In the genomic region with DNA sequence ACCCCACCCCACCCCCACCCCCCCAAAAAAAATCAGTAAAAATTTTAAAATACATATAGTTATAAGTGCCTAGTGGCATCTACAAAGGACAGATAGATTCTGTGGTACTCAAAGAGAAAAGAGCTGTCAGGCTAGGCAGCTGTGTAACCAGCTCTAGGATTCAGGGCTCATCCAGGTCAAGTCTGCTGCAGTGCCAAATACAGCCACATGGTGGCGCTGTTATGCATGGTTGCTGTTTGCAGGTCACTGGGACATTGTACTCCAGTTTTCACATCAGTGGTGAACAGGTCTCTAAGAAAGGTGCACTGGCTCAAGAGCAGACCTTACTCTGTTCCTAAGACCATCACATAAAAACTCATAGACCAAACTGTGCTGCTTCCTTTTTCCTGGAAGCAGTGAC, we compare ENCODE assay signal across 9 mouse cellular contexts. TPM values are rescaled to one million over a fixed set of nuclear protein-coding genes. Genes with fewer than 3 reads are reported as not detected.
DNase-seq lines count a peak whose midpoint lies in the region; ATAC-seq and TF ChIP-seq lines count a peak whose summit lies in the region.
"Had no signal": no experiment of that assay in that cellular context is flagged by ENCODE, and none has a peak within 500 bp of the region (broad histone marks: within the 10 kb centered on the region; RNA-seq: fewer than 3 reads in every experiment).

No protein-coding gene starts in this region.

- H3K4me1 ChIP-seq in G1E (ENCODE audit: insufficient read depth, low read depth, low read length), result peaks cover 50% of the 10 kb centered on the region
- H3K4me1 ChIP-seq in forebrain, embryonic 15.5 days, result no peaks in the 10 kb centered on the region; the same call in 1 of the 2 replicates
- peaks cover 4% of the 10 kb centered on the region; the same call in 1 of the 2 replicates for H3K4me1 ChIP-seq in hindbrain, embryonic 12.5 days
- no peaks in the 10 kb centered on the region for H3K4me1 ChIP-seq in lung, postnatal 0 days (ENCODE audit: insufficient read depth, low read depth, low read length)

- no peaks in the 10 kb centered on the region for H3K9me3 ChIP-seq in G1E (replicated peaks)
- H3K9me3 ChIP-seq in forebrain, embryonic 15.5 days, result no peaks in the 10 kb centered on the region
- H3K9me3 ChIP-seq in hindbrain, embryonic 12.5 days (replicated peaks), result no peaks in the 10 kb centered on the region
- H3K9me3 ChIP-seq in lung, postnatal 0 days (ENCODE audit: low read length), result no peaks in the 10 kb centered on the region

- H3K27ac ChIP-seq in forebrain, embryonic 15.5 days (replicated peaks), result peak overlapping the region; percentile 51
- H3K27ac ChIP-seq in hindbrain, embryonic 12.5 days, result no peak overlapping the region
- no peak overlapping the region for H3K27ac ChIP-seq in lung, postnatal 0 days (ENCODE audit: low read length)
- H3K27ac ChIP-seq: macrophage had no signal

- H3K36me3 ChIP-seq in G1E (replicated peaks), result peaks cover 98% of the 10 kb centered on the region
- peaks cover 22% of the 10 kb centered on the region; the same call in 1 of the 2 replicates for H3K36me3 ChIP-seq in forebrain, embryonic 15.5 days
- H3K36me3 ChIP-seq in hindbrain, embryonic 12.5 days, result peaks cover 31% of the 10 kb centered on the region
- H3K36me3 ChIP-seq in lung, postnatal 0 days (ENCODE audit: insufficient read depth, low read length), result peaks cover 15% of the 10 kb centered on the region; the same call in 1 of the 2 replicates

- 0 out of 2 replicates have a peak, but pooled peaks have one; percentile 37 for ATAC-seq in G1E (ENCODE audit: extremely low read depth, insufficient number of reproducible peaks, low FRiP score, poor library complexity, severe bottlenecking)
- ATAC-seq in forebrain, embryonic 15.5 days (replicated peaks), result peak; percentile 59
- peak; percentile 44 for ATAC-seq in hindbrain, embryonic 12.5 days (ENCODE audit: low FRiP score)
- peak; percentile 54 for ATAC-seq in lung, postnatal 0 days

- H3K4me2 ChIP-seq in forebrain, embryonic 15.5 days (replicated peaks), result no peak overlapping the region
- H3K4me2 ChIP-seq in hindbrain, embryonic 12.5 days (replicated peaks), result no peak overlapping the region
- no peak overlapping the region for H3K4me2 ChIP-seq in lung, postnatal 0 days (replicated peaks; ENCODE audit: low read depth, low read length)

- TF ChIP-seq EP300 in lung, postnatal 0 days (IDR thresholded peaks at IDR 0.05), result no peak

- DNase-seq in G1E (ENCODE audit: low spot score), result peak; percentile 62
- peak; percentile 80 for DNase-seq in cerebellum, adult 11 months
- DNase-seq in layer of hippocampus, adult 9-11 months, result peak; percentile 86
- peak; percentile 86 for DNase-seq in lung, postnatal 0 days (ENCODE audit: low spot score)
- peak; percentile 96 for DNase-seq in ovary, postnatal 14 days (ENCODE audit: low spot score)
- DNase-seq in thymus, postnatal 25 days, result peak; percentile 91

- H3K9ac ChIP-seq in forebrain, embryonic 15.5 days (replicated peaks), result no peak overlapping the region
- no peak overlapping the region for H3K9ac ChIP-seq in hindbrain, embryonic 12.5 days
- H3K9ac ChIP-seq in lung, postnatal 0 days (replicated peaks; ENCODE audit: low read depth), result no peak overlapping the region

- peak; percentile 99 for TF ChIP-seq CTCF in G1E (IDR thresholded peaks at IDR 0.05; ENCODE audit: low read depth, low read length)
- peak; percentile 99 for TF ChIP-seq CTCF in lung, postnatal 0 days (IDR thresholded peaks at IDR 0.05)

- no peak overlapping the region for H3K4me3 ChIP-seq in G1E (ENCODE audit: low read depth, low read length)
- H3K4me3 ChIP-seq in forebrain, embryonic 15.5 days, result no peak overlapping the region
- no peak overlapping the region for H3K4me3 ChIP-seq in hindbrain, embryonic 12.5 days
- no peak overlapping the region for H3K4me3 ChIP-seq in lung, postnatal 0 days (ENCODE audit: low read depth, low read length)

- H3K27me3 ChIP-seq in G1E (ENCODE audit: insufficient read depth, low read length), result no peaks in the 10 kb centered on the region
- H3K27me3 ChIP-seq in forebrain, embryonic 15.5 days, result no peaks in the 10 kb centered on the region
- H3K27me3 ChIP-seq in hindbrain, embryonic 12.5 days, result no peaks in the 10 kb centered on the region
- no peaks in the 10 kb centered on the region for H3K27me3 ChIP-seq in lung, postnatal 0 days (replicated peaks; ENCODE audit: insufficient read depth, low read length)

- 0% methylated on average over 1 of the region's 1 CpGs for WGBS in forebrain, embryonic 15.5 days
- WGBS in hindbrain, embryonic 12.5 days, result 0% methylated on average over 1 of the region's 1 CpGs
- 0% methylated on average over 1 of the region's 1 CpGs for WGBS in lung, postnatal 0 days

RNA-seq across cellular contexts. Expression of gene Sh2d4b, which starts 24.6 kb away (rescaled TPM):
- total RNA-seq in G1E (2014; fragmentation: Nextera tagmentation) (not detected in 2 replicates), G1E (2017) (0.12 and 0.27 TPM in 2 replicates)
- polyA plus RNA-seq in G1E (2012), result 0.06 and 0.07 TPM in 2 replicates
- polyA plus RNA-seq in forebrain, embryonic 15.5 days (2015; fragmentation: Nextera tagmentation; extraction: Ambion mirVana), result 2.1 and 2.2 TPM in 2 replicates
- 0.83 and 1.4 TPM in 2 replicates for polyA plus RNA-seq in hindbrain, embryonic 12.5 days (2016; fragmentation: Nextera tagmentation; extraction: Ambion mirVana)
- polyA plus RNA-seq in lung, postnatal 0 days (2015; fragmentation: Nextera tagmentation; extraction: Ambion mirVana), result 0.38 and 0.58 TPM in 2 replicates

RNA-seq across cellular contexts. Expression of gene Tspan14, which starts 49.0 kb away (rescaled TPM):
- total RNA-seq in G1E (2014; fragmentation: Nextera tagmentation) (32.3 and 36.3 TPM in 2 replicates), G1E (2017) (23.4 and 27.2 TPM in 2 replicates)
- 7.5 and 10.3 TPM in 2 replicates for polyA plus RNA-seq in G1E (2012)
- 97.5 and 98.3 TPM in 2 replicates for polyA plus RNA-seq in forebrain, embryonic 15.5 days (2015; fragmentation: Nextera tagmentation; extraction: Ambion mirVana)
- polyA plus RNA-seq in hindbrain, embryonic 12.5 days (2016; fragmentation: Nextera tagmentation; extraction: Ambion mirVana), result 84.3 and 95.0 TPM in 2 replicates
- 77.3 and 84.9 TPM in 2 replicates for polyA plus RNA-seq in lung, postnatal 0 days (2015; fragmentation: Nextera tagmentation; extraction: Ambion mirVana)
